Mouse (Mus musculus): ENCODE results near the gene Espl1. TPM values are rescaled to one million over a fixed set of nuclear protein-coding genes. Genes with fewer than 3 reads are reported as not detected.

Gene Espl1
- 1 to 10 TPM; 1.0 to 1.4 TPM for total RNA-seq (2021)
- polyA plus RNA-seq (2012; rRNA removed): 1.6 and 2.4 TPM in 2 replicates
- long read RNA-seq: 0 reads

GRCm38 (mm10) chr15:102295633-102296367 lies at the start of gene Espl1:
Gene Espl1 (plus strand): TSS chr15:102296266.
- peak; percentile 81 for TF ChIP-seq POLR2A (IDR thresholded peaks at IDR 0.05; ENCODE audit: insufficient read depth, low read depth, low read length)
- peak; percentile 42; the same call in 1 of the 2 replicates for TF ChIP-seq EP300 (IDR thresholded peaks at IDR 0.05; ENCODE audit: insufficient read depth, low read depth, low read length)
- no peak for TF ChIP-seq CTCF (IDR thresholded peaks at IDR 0.05)
- 4% methylated on average over 25 of the region's 25 CpGs for WGBS
- Histone ChIP-seq H3K27me3 (ENCODE audit: control insufficient read depth, insufficient read depth, low read length) (no peaks in the 10 kb centered on the region), H3K79me2 (replicated peaks; ENCODE audit: control insufficient read depth, insufficient read depth, low read length) (no peaks in the 10 kb centered on the region), H3K4me1 (ENCODE audit: control insufficient read depth, insufficient read depth, low read length) (peaks cover 2% of the 10 kb centered on the region; the same call in 1 of the 2 replicates), H3K4me3 (peak within 1 kb of the TSS; percentile 80), H3K9ac (ENCODE audit: low read depth, low read length) (peak within 1 kb of the TSS; percentile 30; the same call in 1 of the 2 replicates), H3K36me3 (ENCODE audit: control insufficient read depth, insufficient read depth, low read length) (no peaks in the 10 kb centered on the region), H3K27ac (peak within 1 kb of the TSS; percentile 56)
- intact Hi-C loops (cut with DNase I): no loop called here
- peak; percentile 94 to 95 for DNase-seq

GRCm38 (mm10) chr15:102246866-102247251 lies 49.2 kb upstream of the Espl1 start:
- intact Hi-C loops (cut with DNase I): loop anchor here (2.0 kb wide), 2 partner anchors 42 to 144 kb away; partner anchors contain the start of gene Csad
- TF ChIP-seq EP300 (IDR thresholded peaks at IDR 0.05; ENCODE audit: insufficient read depth, low read depth, low read length): peak; percentile 82
- peak; percentile 91 for TF ChIP-seq POLR2A (IDR thresholded peaks at IDR 0.05; ENCODE audit: insufficient read depth, low read depth, low read length)
- TF ChIP-seq CTCF (IDR thresholded peaks at IDR 0.05): no peak
- Histone ChIP-seq H3K27ac (peak overlapping the region; percentile 96), H3K27me3 (ENCODE audit: control insufficient read depth, insufficient read depth, low read length) (no peaks in the 10 kb centered on the region), H3K36me3 (ENCODE audit: control insufficient read depth, insufficient read depth, low read length) (no peaks in the 10 kb centered on the region), H3K79me2 (replicated peaks; ENCODE audit: control insufficient read depth, insufficient read depth, low read length) (peaks cover 2% of the 10 kb centered on the region; the same call in 1 of the 2 replicates), H3K9ac (ENCODE audit: low read depth, low read length) (peak overlapping the region; percentile 90), H3K4me3 (peak overlapping the region; percentile 78), H3K4me1 (ENCODE audit: control insufficient read depth, insufficient read depth, low read length) (peaks cover 10% of the 10 kb centered on the region)
- peak; percentile 95 to 98 for DNase-seq
- WGBS: 1% methylated on average over 31 of the region's 35 CpGs

GRCm38 (mm10) chr15:102247252-102248130 lies 48.6 kb upstream of the Espl1 start:
- WGBS: under 1% methylated on average over 62 of the region's 65 CpGs
- Histone ChIP-seq H3K27ac (peak overlapping the region; percentile 96), H3K9ac (ENCODE audit: low read depth, low read length) (peak overlapping the region; percentile 87), H3K27me3 (ENCODE audit: control insufficient read depth, insufficient read depth, low read length) (no peaks in the 10 kb centered on the region), H3K36me3 (ENCODE audit: control insufficient read depth, insufficient read depth, low read length) (no peaks in the 10 kb centered on the region), H3K4me3 (peak overlapping the region; percentile 78), H3K4me1 (ENCODE audit: control insufficient read depth, insufficient read depth, low read length) (peaks cover 8% of the 10 kb centered on the region), H3K79me2 (replicated peaks; ENCODE audit: control insufficient read depth, insufficient read depth, low read length) (peaks cover 2% of the 10 kb centered on the region; the same call in 1 of the 2 replicates)
- intact Hi-C loops (cut with DNase I): loop anchor here (2.0 kb wide), 3 partner anchors 31 to 145 kb away; partner anchors contain the start of genes Csad and Mfsd5
- TF ChIP-seq CTCF (IDR thresholded peaks at IDR 0.05) (peak; percentile 30), POLR2A (IDR thresholded peaks at IDR 0.05; ENCODE audit: insufficient read depth, low read depth, low read length) (peak; percentile 66; the same call in 1 of the 2 replicates), EP300 (IDR thresholded peaks at IDR 0.05; ENCODE audit: insufficient read depth, low read depth, low read length) (peak; percentile 10; the same call in 1 of the 2 replicates)
- DNase-seq: peak; percentile 89

- intact Hi-C loops (cut with DNase I): loop anchor here (2.0 kb wide), 1 partner anchor 31 kb away; the partner anchor contains the start of gene Mfsd5
- 0 out of 2 replicates have a peak, but pooled peaks have one; percentile 19 for TF ChIP-seq POLR2A (IDR thresholded peaks at IDR 0.05; ENCODE audit: insufficient read depth, low read depth, low read length)
- TF ChIP-seq EP300 (IDR thresholded peaks at IDR 0.05; ENCODE audit: insufficient read depth, low read depth, low read length): no peak
- H3K27me3 ChIP-seq (ENCODE audit: control insufficient read depth, insufficient read depth, low read length): no peaks in the 10 kb centered on the region
These were observed 47.8 kb upstream of the Espl1 start for GRCm38 (mm10) chr15:102248131-102248811.

GRCm38 (mm10) chr15:102248812-102249191 lies 47.3 kb upstream of the Espl1 start:
- no peaks in the 10 kb centered on the region for H3K27me3 ChIP-seq (ENCODE audit: control insufficient read depth, insufficient read depth, low read length)
- no peaks in the 10 kb centered on the region for H3K36me3 ChIP-seq (ENCODE audit: control insufficient read depth, insufficient read depth, low read length)
- no peaks in the 10 kb centered on the region for H3K79me2 ChIP-seq (replicated peaks; ENCODE audit: control insufficient read depth, insufficient read depth, low read length)
- no peak for DNase-seq
- no peak overlapping the region for H3K4me3 ChIP-seq
- no peak overlapping the region for H3K9ac ChIP-seq (ENCODE audit: low read depth, low read length)
- peaks cover 4% of the 10 kb centered on the region; the same call in 1 of the 2 replicates for H3K4me1 ChIP-seq (ENCODE audit: control insufficient read depth, insufficient read depth, low read length)
- 39% methylated on average over 3 of the region's 3 CpGs for WGBS
- TF ChIP-seq POLR2A (IDR thresholded peaks at IDR 0.05; ENCODE audit: insufficient read depth, low read depth, low read length) (no peak), CTCF (IDR thresholded peaks at IDR 0.05) (no peak), EP300 (IDR thresholded peaks at IDR 0.05; ENCODE audit: insufficient read depth, low read depth, low read length) (no peak)
- peak overlapping the region; percentile 96 for H3K27ac ChIP-seq
- intact Hi-C loops (cut with DNase I): loop anchor here (2.0 kb wide), 1 partner anchor 30 kb away; the partner anchor contains the start of gene Mfsd5

More at GRCm38 (mm10) chr15:102248131-102248811, 47.8 kb upstream of the Espl1 start:
- peak overlapping the region; percentile 78 for H3K4me3 ChIP-seq
- DNase-seq: peak in 1 of 2 experiments; percentile 43
- peaks cover 2% of the 10 kb centered on the region; the same call in 1 of the 2 replicates for H3K79me2 ChIP-seq (replicated peaks; ENCODE audit: control insufficient read depth, insufficient read depth, low read length)
- H3K9ac ChIP-seq (ENCODE audit: low read depth, low read length): peak overlapping the region; percentile 87
- peak overlapping the region; percentile 96 for H3K27ac ChIP-seq
- peaks cover 4% of the 10 kb centered on the region; the same call in 1 of the 2 replicates for H3K4me1 ChIP-seq (ENCODE audit: control insufficient read depth, insufficient read depth, low read length)
- H3K36me3 ChIP-seq (ENCODE audit: control insufficient read depth, insufficient read depth, low read length): no peaks in the 10 kb centered on the region
- 28% methylated on average over 8 of the region's 8 CpGs for WGBS

All from heart, adult 2 months (tissue).